ENCODE assay signal across 24 mouse cellular contexts in genomic region chr19:60813133-60813532, GRCm38 (mm10).
"Had no signal": no experiment of that assay in that cellular context is flagged by ENCODE, and none has a peak within 500 bp of the region (broad histone marks: within the 10 kb centered on the region; RNA-seq: fewer than 3 reads in every experiment).

No protein-coding gene starts in this region.

- ATAC-seq: hindbrain, postnatal 0 days; intestine, embryonic 16.5 days had no signal

- H3K9ac ChIP-seq: heart, embryonic 13.5 days; heart, embryonic 15.5 days; hindbrain, embryonic 13.5 days; hindbrain, embryonic 15.5 days; kidney, embryonic 15.5 days; limb, embryonic 13.5 days; limb, embryonic 15.5 days had no signal

- H3K27ac ChIP-seq: heart, adult 2 months; heart, embryonic 13.5 days; heart, embryonic 15.5 days; hindbrain, embryonic 13.5 days; hindbrain, embryonic 15.5 days; hindbrain, postnatal 0 days; kidney, embryonic 15.5 days; kidney, postnatal 0 days; limb, embryonic 13.5 days; limb, embryonic 15.5 days had no signal

- H3K4me2 ChIP-seq: kidney, embryonic 15.5 days; limb, embryonic 15.5 days had no signal

- DNase-seq: gastrocnemius, postnatal 14 days; gastrocnemius, postnatal 36 days; heart, adult 11 months; heart, adult 2 months; heart, postnatal 14 days; heart, postnatal 36 days; kidney, adult 11 months; kidney, adult 2 months; kidney, adult 9 months; kidney, postnatal 14 days; kidney, postnatal 36 days; layer of hippocampus, adult 9-11 months; layer of hippocampus, postnatal 36 days; left cerebral cortex, postnatal 4 days had no signal

- H3K9me3 ChIP-seq: heart, embryonic 13.5 days; heart, embryonic 15.5 days; hindbrain, embryonic 13.5 days; hindbrain, embryonic 15.5 days; kidney, embryonic 15.5 days; limb, embryonic 13.5 days; limb, embryonic 15.5 days had no signal

- H3K4me3 ChIP-seq: heart, adult 2 months; hindbrain, embryonic 15.5 days; kidney, embryonic 15.5 days; limb, embryonic 15.5 days had no signal

- H3K27me3 ChIP-seq: heart, embryonic 13.5 days; heart, embryonic 15.5 days; hindbrain, embryonic 13.5 days; hindbrain, embryonic 15.5 days; kidney, embryonic 15.5 days; limb, embryonic 13.5 days; limb, embryonic 15.5 days had no signal
